Mouse (Mus musculus) CH12.LX (cell line): ENCODE data around the gene Sec14l5.

Source experiments
- CTCF ChIP-seq, 2 experiments: IDR thresholded peaks in 1 of 2; conservative IDR thresholded peaks in 1 of 2; 2 replicates each; pipeline ENCODE4 v1.5.1; 2011 to 2012; ENCODE audit warnings: low read depth in 2 of 2, low read length in 2 of 2, improper control_type of control experiment in 1 of 2, inconsistent platforms in 1 of 2, mild to moderate bottlenecking in 1 of 2, moderate library complexity in 1 of 2
- ELF1 ChIP-seq: IDR thresholded peaks from 2 replicates; pipeline ENCODE4 v1.6.1; 2014; ENCODE audit warnings: low read depth, mild to moderate bottlenecking, inconsistent platforms, low read length, improper control_type of control experiment
- HCFC1 ChIP-seq: IDR thresholded peaks from 2 replicates; pipeline ENCODE4 v1.6.1; 2012; ENCODE audit warnings: low read depth, mild to moderate bottlenecking, inconsistent platforms, low read length, improper control_type of control experiment
- MEF2A ChIP-seq: IDR thresholded peaks from 2 replicates; pipeline ENCODE4 v1.6.1; 2014; ENCODE audit warnings: low read depth, mild to moderate bottlenecking, inconsistent platforms, low read length, improper control_type of control experiment, borderline replicate concordance
- POLR2A ChIP-seq: IDR thresholded peaks from 2 replicates; pipeline ENCODE4 v1.6.1; 2011; ENCODE audit warnings: low read depth, mild to moderate bottlenecking, improper control_type of control experiment, low read length

GRCm38 (mm10) chr16:5172636-5173035 lies 25.7 kb downstream of the Sec14l5 start:
- TF ChIP-seq POLR2A (no peak), ELF1 (no peak), MEF2A (no peak), CTCF (conservative IDR thresholded peaks at IDR 0.05 in 1 of 2, IDR thresholded peaks at IDR 0.05 in 1 of 2; ENCODE audit: low read depth in 2 of 2, low read length in 2 of 2) (no peak), HCFC1 (no peak)
